Mouse (Mus musculus) limb, embryonic 15.5 days (tissue): ENCODE measurements around the gene Ccdc12. TPM values are rescaled to one million over a fixed set of nuclear protein-coding genes. Genes with fewer than 3 reads are reported as not detected.

Experiments used
- ATAC-seq: fragments of 200-750 bp; cut with Nextera tagmentation; 2 replicates; pipeline ENCODE4 v1.8.0; 2017; ENCODE audit warnings: low read depth, moderate TSS enrichment; ENCODE audit not compliant: insufficient number of reproducible peaks, low FRiP score, low TSS enrichment
- H3K27ac ChIP-seq: fragments of 300-500 bp; sonication (generic); 2 replicates; pipeline ENCODE4 v1.5.1; 2015; ENCODE audit warnings: moderate library complexity, mild to moderate bottlenecking, inconsistent platforms
- H3K27me3 ChIP-seq: fragments of 300-500 bp; sonication (generic); 2 replicates; pipeline ENCODE4 v1.6.1; 2015; ENCODE audit warnings: inconsistent platforms
- H3K36me3 ChIP-seq: fragments of 300-500 bp; sonication (generic); 2 replicates; pipeline ENCODE4 v1.6.1; 2015; ENCODE audit warnings: inconsistent platforms
- H3K4me1 ChIP-seq: fragments of 300-500 bp; sonication (generic); 2 replicates; pipeline ENCODE4 v1.6.1; 2015; ENCODE audit warnings: inconsistent platforms
- H3K4me2 ChIP-seq: fragments of 300-500 bp; sonication (generic); 2 replicates; pipeline ENCODE4 v1.6.1; 2015; ENCODE audit warnings: mild to moderate bottlenecking, inconsistent platforms
- H3K4me3 ChIP-seq: fragments of 300-500 bp; sonication (generic); 2 replicates; pipeline ENCODE4 v1.5.1; 2015; ENCODE audit warnings: mild to moderate bottlenecking, inconsistent platforms
- H3K9ac ChIP-seq: fragments of 300-500 bp; sonication (generic); 2 replicates; pipeline ENCODE4 v1.6.1; 2015; ENCODE audit warnings: inconsistent platforms
- H3K9me3 ChIP-seq: fragments of 300-500 bp; sonication (generic); 2 replicates; pipeline ENCODE4 v1.6.1; 2016; ENCODE audit warnings: inconsistent platforms
- WGBS: fragments of 180-500 bp; shearing (Covaris S2); methylation state at CpG from one replicate; pipeline ENCODE4 v1.1.7; 2015; 5-methylcytosine and 5-hydroxymethylcytosine counted together
- polyA plus RNA-seq: library from polyadenylated mRNA; unstranded; fragments of >200 nt; fragmentation: Nextera tagmentation; extraction: Ambion mirVana; gene quantifications from 2 replicates; pipeline ENCODE4 v1.2.1, GENCODE M21; 2015

Ccdc12 gene
- polyA plus RNA-seq, 1 experiment from 2014 or later: 116 TPM

DNA sequence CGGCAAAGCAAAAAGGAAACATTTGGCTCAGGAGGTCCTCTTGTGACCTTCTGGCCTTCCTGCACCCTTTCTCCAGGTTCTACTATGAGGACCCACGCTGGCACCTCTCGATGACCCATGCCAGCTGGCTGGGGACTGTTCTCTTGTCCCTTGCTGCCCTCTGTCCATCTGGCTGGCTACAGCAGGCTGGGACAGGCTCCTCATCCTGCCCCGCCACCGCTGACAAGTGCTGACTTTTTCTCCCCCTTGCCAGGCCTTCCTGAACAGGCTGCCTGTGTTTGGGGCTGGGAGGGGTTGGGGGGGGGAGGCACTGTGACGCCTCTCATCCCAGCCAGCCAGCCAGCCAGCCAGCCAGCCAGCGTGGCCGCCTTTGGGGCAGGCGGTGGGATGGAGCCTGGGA, 80.1 kb downstream of the Ccdc12 start:
- no peak overlapping the region for H3K9ac ChIP-seq
- no peaks in the 10 kb centered on the region for H3K9me3 ChIP-seq
- no peak for ATAC-seq
- H3K4me1 ChIP-seq: peaks cover 87% of the 10 kb centered on the region
- H3K4me3 ChIP-seq: 0 out of 2 replicates have a peak overlapping the region, but pooled peaks have one; percentile 1
- peak overlapping the region; percentile 74 for H3K27ac ChIP-seq
- WGBS: 24% methylated on average over 9 of the region's 9 CpGs
- H3K4me2 ChIP-seq: peak overlapping the region; percentile 24
- H3K36me3 ChIP-seq: no peaks in the 10 kb centered on the region; the same call in 1 of the 2 replicates
- H3K27me3 ChIP-seq: 0 out of 2 replicates have a peak, but pooled peaks cover 6% of the 10 kb centered on the region

GRCm38 (mm10) chr9:110738054-110738453, 81.8 kb downstream of the Ccdc12 start:
- Histone ChIP-seq H3K4me1 (peaks cover 81% of the 10 kb centered on the region), H3K4me2 (no peak overlapping the region)
- WGBS: 31% methylated on average over 1 of the region's 1 CpGs

GRCm38 (mm10) chr9:110739961-110740360, 83.7 kb downstream of the Ccdc12 start:
- H3K27me3 ChIP-seq: peaks cover 19% of the 10 kb centered on the region
- no peak overlapping the region for H3K9ac ChIP-seq
- H3K36me3 ChIP-seq: no peaks in the 10 kb centered on the region; the same call in 1 of the 2 replicates
- H3K27ac ChIP-seq: no peak overlapping the region
- peak overlapping the region; percentile 74 for H3K4me2 ChIP-seq
- peaks cover 69% of the 10 kb centered on the region for H3K4me1 ChIP-seq
- ATAC-seq: no peak
- H3K9me3 ChIP-seq: no peaks in the 10 kb centered on the region
- H3K4me3 ChIP-seq: peak overlapping the region; percentile 81
- 83% methylated on average over 7 of the region's 7 CpGs for WGBS

More at GRCm38 (mm10) chr9:110738054-110738453, 81.8 kb downstream of the Ccdc12 start:
- no peak overlapping the region for H3K9ac ChIP-seq
- peaks cover 9% of the 10 kb centered on the region; the same call in 1 of the 2 replicates for H3K27me3 ChIP-seq
- no peaks in the 10 kb centered on the region for H3K9me3 ChIP-seq
- ATAC-seq: no peak
- no peak overlapping the region for H3K27ac ChIP-seq
- H3K36me3 ChIP-seq: no peaks in the 10 kb centered on the region; the same call in 1 of the 2 replicates
- 0 out of 2 replicates have a peak overlapping the region, but pooled peaks have one; percentile 81 for H3K4me3 ChIP-seq

GRCm38 (mm10) chr9:110741711-110742294, 85.5 kb downstream of the Ccdc12 start, which contains the start of gene Myl3:
Gene Myl3 (plus strand): TSS chr9:110741861.
- ATAC-seq: no peak
- Histone ChIP-seq H3K27me3 (peaks cover 26% of the 10 kb centered on the region), H3K27ac (peak within 1 kb of the TSS; percentile 95), H3K4me1 (peaks cover 64% of the 10 kb centered on the region), H3K9ac (peak within 1 kb of the TSS; percentile 85), H3K4me3 (peak within 1 kb of the TSS; percentile 81), H3K9me3 (no peaks in the 10 kb centered on the region), H3K36me3 (no peaks in the 10 kb centered on the region; the same call in 1 of the 2 replicates), H3K4me2 (peak within 1 kb of the TSS; percentile 74)
- 2% methylated on average over 17 of the region's 17 CpGs for WGBS

GRCm38 (mm10) chr9:110742295-110742950, 86.1 kb downstream of the Ccdc12 start:
- ATAC-seq: peak; percentile 76
- H3K4me3 ChIP-seq: peak overlapping the region; percentile 81
- no peaks in the 10 kb centered on the region for H3K9me3 ChIP-seq
- under 1% methylated on average over 46 of the region's 71 CpGs for WGBS
- peak overlapping the region; percentile 95 for H3K27ac ChIP-seq
- peaks cover 64% of the 10 kb centered on the region for H3K4me1 ChIP-seq
- peaks cover 26% of the 10 kb centered on the region for H3K27me3 ChIP-seq
- peak overlapping the region; percentile 85 for H3K9ac ChIP-seq
- peak overlapping the region; percentile 74 for H3K4me2 ChIP-seq
- no peaks in the 10 kb centered on the region; the same call in 1 of the 2 replicates for H3K36me3 ChIP-seq

GRCm38 (mm10) chr9:110742951-110743455, 86.7 kb downstream of the Ccdc12 start:
- H3K4me1 ChIP-seq: peaks cover 63% of the 10 kb centered on the region
- H3K27me3 ChIP-seq: peaks cover 26% of the 10 kb centered on the region
- H3K9ac ChIP-seq: peak overlapping the region; percentile 85
- peak overlapping the region; percentile 81 for H3K4me3 ChIP-seq
- H3K9me3 ChIP-seq: no peaks in the 10 kb centered on the region
- peak overlapping the region; percentile 95 for H3K27ac ChIP-seq
- peak overlapping the region; percentile 74 for H3K4me2 ChIP-seq
- peak; percentile 17 for ATAC-seq
- WGBS: under 1% methylated on average over 44 of the region's 49 CpGs
- H3K36me3 ChIP-seq: no peaks in the 10 kb centered on the region; the same call in 1 of the 2 replicates

GRCm38 (mm10) chr9:110743456-110744323, 87.4 kb downstream of the Ccdc12 start:
- Histone ChIP-seq H3K9me3 (no peaks in the 10 kb centered on the region), H3K27ac (peak overlapping the region; percentile 95), H3K9ac (peak overlapping the region; percentile 85), H3K4me1 (peaks cover 60% of the 10 kb centered on the region), H3K4me3 (peak overlapping the region; percentile 81), H3K4me2 (peak overlapping the region; percentile 74), H3K36me3 (no peaks in the 10 kb centered on the region; the same call in 1 of the 2 replicates), H3K27me3 (peaks cover 26% of the 10 kb centered on the region)
- WGBS: 2% methylated on average over 55 of the region's 63 CpGs
- ATAC-seq: 0 out of 2 replicates have a peak, but pooled peaks have one; percentile 7

DNA sequence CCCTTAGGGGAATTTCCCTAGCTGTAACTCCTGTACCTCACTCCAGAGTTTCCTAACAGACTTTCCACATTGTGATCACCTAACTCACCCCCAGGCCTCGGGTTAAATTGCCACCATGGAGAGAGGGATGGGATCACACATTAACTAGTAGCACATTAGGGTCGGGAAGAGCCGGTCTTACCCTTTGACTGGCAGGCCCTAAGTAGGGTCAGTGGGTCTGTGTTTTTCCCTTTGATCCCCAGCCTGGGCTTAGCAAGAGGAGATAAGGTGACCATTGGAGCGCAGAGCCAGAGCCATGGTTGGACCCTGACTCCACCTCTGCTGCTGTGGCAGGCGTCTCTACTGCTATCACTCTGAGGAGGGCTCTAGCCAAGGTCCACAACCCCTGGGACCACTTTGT, 89.4 kb downstream of the Ccdc12 start:
- H3K9me3 ChIP-seq: no peaks in the 10 kb centered on the region
- H3K9ac ChIP-seq: no peak overlapping the region
- peaks cover 65% of the 10 kb centered on the region for H3K4me1 ChIP-seq
- H3K27ac ChIP-seq: no peak overlapping the region
- H3K4me3 ChIP-seq: no peak overlapping the region
- no peaks in the 10 kb centered on the region for H3K36me3 ChIP-seq
- peaks cover 20% of the 10 kb centered on the region for H3K27me3 ChIP-seq
- WGBS: 40% methylated on average over 5 of the region's 5 CpGs
- no peak overlapping the region for H3K4me2 ChIP-seq
- ATAC-seq: no peak

- H3K4me3 ChIP-seq: no peak overlapping the region
Observed at GRCm38 (mm10) chr9:110746238-110746637, 89.9 kb downstream of the Ccdc12 start.

GRCm38 (mm10) chr9:110746961-110747360, 90.7 kb downstream of the Ccdc12 start, which contains the start of gene Pth1r:
Gene Pth1r (minus strand): TSS chr9:110747145.
- Histone ChIP-seq H3K9ac (no peak within 1 kb of the TSS), H3K4me1 (peaks cover 65% of the 10 kb centered on the region), H3K9me3 (no peaks in the 10 kb centered on the region), H3K27me3 (peaks cover 20% of the 10 kb centered on the region), H3K36me3 (no peaks in the 10 kb centered on the region), H3K4me3 (no peak within 1 kb of the TSS), H3K4me2 (0 out of 2 replicates have a peak within 1 kb of the TSS, but pooled peaks have one; percentile 7), H3K27ac (no peak within 1 kb of the TSS)
- WGBS: 37% methylated on average over 7 of the region's 7 CpGs
- ATAC-seq: no peak

More at GRCm38 (mm10) chr9:110746238-110746637, 89.9 kb downstream of the Ccdc12 start:
- H3K4me2 ChIP-seq: no peak overlapping the region
- no peak overlapping the region for H3K9ac ChIP-seq
- H3K36me3 ChIP-seq: no peaks in the 10 kb centered on the region
- H3K4me1 ChIP-seq: peaks cover 65% of the 10 kb centered on the region
- WGBS: 24% methylated on average over 5 of the region's 5 CpGs
- no peaks in the 10 kb centered on the region for H3K9me3 ChIP-seq
- H3K27ac ChIP-seq: no peak overlapping the region
- peaks cover 20% of the 10 kb centered on the region for H3K27me3 ChIP-seq
- ATAC-seq: no peak

DNA sequence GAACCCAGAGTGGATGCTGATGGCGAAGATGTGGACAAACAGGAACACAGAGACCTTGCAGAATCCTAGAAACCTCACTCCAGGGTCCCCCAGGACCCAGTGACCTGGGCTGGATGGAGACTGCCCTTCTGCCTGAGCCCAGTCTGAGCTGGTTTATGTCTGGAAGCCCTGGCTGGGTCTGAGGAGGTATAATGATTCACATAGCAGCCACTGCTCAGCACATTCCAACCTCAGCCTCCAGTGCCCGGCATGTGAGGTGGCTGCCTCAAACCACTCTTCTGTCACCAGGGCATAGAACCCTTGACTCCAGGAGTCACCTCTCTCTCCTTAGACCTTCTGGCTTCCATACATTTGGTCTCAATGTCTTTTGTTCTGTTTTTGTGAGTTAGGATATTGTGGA, 92.1 kb downstream of the Ccdc12 start:
- Histone ChIP-seq H3K27ac (no peak overlapping the region; the same call in 1 of the 2 replicates), H3K27me3 (peaks cover 17% of the 10 kb centered on the region)

More for the DNA sequence above, 92.1 kb downstream of the Ccdc12 start:
- Histone ChIP-seq H3K9me3 (no peaks in the 10 kb centered on the region), H3K36me3 (no peaks in the 10 kb centered on the region), H3K9ac (no peak overlapping the region), H3K4me2 (no peak overlapping the region), H3K4me3 (no peak overlapping the region), H3K4me1 (peaks cover 65% of the 10 kb centered on the region)
- 73% methylated on average over 2 of the region's 2 CpGs for whole genome bisulfite sequencing
- no peak for ATAC-seq
